Mouse (Mus musculus) c-Kit-negative CD71-positive TER-119-positive erythroid progenitor cells, embryonic 14.5 days (primary cell): Measurements from ENCODE around the gene Dtx1.

Experiments used
- DNase-seq: peaks from one replicate; pipeline ENCODE4 v3.0.0-alpha.2; 2013; ENCODE audit warnings: low read depth, low spot score

The Dtx1 gene

DNA sequence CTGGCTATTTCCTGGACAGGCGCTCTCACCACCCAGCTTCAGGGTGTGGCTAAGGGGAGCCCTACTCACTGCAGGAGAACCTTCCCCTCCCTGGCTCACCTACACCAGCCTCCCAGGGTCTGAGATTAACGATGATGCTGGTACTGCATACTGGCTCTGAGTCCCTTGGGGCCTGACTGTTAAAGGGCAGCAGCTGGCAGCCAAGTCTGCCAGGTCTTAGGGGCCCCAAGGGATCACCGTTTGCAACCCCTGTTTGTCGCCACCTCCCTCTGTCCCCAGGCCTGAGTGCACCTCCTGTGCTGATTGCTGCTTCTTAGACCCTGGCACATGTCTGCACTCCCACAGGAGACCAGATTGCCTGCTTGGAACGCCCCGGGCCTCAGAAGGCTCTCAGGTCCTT is 7.3 kb downstream of the Dtx1 start:
- DNase-seq: no peak

DNA sequence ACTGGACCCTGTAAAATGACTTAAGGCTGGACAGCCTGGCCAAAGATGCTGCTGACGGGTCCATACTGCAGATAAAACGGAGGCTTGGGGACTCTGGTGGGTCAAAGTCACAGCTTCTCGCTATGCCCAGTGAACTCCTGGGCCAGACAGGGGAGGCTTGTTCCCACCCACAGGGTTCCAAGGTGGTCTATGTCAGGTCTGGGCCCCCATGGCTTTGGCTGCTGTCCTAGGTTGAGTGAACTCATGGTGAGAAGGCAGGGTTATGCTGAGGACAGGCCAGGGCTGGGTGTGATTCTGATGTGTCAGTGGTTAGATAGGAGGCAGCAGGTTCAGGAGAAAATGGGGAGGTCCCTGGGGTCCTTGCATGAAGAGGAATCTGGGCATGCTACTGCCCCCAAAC is 8.1 kb downstream of the Dtx1 start:
- no peak for DNase-seq

GRCm38 (mm10) chr5:120702969-120703368 is 8.8 kb downstream of the Dtx1 start:
- no peak for DNase-seq

DNA sequence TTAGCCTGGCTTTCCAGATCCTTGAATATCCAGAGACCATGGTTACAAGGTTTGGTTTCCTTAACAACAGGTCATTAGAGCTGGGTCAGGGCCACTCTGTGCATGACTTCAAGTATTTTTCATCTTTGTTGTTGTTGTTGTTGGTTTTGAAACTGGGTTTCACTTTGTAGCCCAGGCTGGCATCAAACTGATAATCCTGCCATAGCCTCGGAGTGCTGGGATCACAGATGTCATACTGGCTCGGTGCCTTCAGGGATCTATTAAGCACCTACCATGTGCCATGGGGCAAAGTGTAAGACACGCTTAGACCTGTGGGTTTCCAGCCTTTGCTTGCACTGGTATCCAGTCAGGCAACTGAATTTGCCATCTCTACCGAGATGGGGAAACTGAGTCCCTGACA is 9.3 kb downstream of the Dtx1 start:
- DNase-seq: no peak

DNA sequence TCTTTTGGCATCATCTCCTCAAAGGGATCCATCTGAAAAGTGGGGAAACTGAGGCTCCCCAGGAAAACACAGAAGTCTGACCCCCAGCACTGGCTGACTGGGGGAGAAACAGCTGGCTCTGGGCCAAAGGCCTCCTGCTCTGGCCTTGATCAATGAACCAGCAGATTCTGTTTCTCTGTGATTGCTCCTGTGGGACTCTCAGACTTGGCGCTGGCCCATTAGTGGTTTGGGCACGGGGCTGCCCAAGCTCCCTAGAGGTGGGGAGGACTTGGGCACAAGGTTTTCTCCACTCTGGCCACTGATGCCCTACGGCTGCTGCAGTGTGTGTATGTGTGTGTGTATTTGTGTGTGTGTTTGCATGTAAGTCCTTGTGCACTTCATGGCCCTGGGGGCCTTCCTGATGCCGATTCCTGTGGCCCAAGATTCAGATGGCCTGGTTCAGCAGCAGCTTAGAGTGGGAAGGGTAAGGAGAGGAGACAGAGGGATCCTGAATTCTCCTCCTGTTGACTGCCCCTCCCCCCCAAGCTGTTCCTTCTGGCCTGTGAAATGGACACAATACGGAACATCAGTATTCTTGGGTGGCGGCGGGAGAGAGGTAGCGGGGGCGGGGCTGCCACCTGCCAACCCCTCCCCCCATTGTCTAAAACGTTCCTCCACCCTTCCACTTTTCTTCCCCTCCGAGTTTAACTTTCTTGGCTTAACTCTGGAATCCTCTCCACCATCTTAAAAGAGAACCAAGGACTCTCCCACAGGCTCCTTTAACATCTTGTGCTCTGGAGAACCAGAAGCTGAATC is 10.5 kb downstream of the Dtx1 start:
- DNase-seq: no peak

- DNase-seq: no peak
Measured at GRCm38 (mm10) chr5:120698801-120699391, 12.8 kb downstream of the Dtx1 start.

DNA sequence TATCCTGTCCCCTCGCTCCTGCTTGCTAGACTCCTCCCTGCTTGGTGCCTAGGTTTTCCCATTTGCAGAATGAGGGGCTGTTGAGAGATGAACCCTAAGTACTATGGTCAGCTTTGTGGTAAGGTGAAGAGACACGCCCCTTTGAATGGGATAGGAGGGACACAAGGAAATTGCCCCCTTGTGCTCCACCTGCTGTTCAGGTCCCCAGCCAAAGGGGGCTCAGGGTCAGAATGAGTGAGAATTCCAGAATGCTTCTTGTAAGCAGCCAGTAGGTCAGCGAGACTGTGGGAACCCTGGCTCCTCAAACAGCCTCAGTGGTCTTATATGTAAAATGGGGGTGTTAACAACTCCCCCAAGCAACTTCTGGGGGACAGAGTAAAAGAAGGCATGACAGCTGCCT is 13.5 kb downstream of the Dtx1 start:
- DNase-seq: no peak

DNA sequence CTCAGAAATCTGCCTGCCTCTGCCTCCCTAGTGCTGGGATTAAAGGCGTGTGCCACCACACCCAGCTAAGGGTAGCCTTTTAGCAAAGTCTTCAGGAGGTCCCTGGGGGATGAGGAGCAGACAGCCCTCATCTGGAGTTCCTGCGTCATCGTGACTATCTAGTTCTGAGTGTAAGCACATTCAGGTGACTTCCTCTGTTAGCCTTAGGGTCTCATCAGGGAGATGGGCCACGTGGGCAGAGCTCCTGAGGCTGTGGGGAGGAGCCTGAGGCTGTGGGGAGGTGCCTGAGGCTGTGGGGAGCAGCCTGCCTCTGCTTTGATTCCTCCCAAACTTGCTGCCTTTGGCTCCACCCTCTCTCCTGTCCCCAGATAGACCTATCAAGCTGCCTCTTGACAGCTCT is 14.9 kb downstream of the Dtx1 start:
- DNase-seq: no peak

DNA sequence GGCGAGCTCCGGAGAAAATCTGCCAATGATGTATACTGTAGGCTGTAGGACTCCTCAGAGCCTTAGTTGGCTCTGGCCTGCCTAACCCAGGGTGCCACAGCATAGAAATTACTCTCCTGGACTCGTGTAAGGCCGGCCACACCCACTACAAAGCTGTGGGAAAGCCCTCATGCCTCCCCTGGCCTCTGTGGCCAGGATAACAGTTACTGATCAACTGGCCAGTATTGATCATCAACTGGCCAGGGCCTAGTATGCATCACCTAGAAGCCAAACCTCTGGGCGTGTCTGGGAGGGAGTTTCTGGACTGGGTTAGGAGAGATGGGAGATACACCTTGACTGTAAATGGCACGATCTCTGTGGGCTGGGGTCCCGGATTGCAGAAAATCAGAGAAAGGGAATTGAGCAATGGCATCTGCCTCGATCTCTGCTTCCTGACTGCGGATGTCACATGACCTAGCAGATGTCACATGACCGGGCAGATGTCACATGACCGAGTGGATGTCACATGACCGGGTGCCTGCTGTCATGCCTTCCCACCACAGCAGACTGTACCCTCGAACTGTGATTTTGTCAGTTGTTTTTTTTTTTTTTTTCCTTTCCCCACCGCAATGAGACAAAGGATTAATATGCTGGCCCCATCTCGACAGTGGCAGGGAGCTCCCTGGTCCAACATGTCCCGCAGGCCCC is 15.5 kb downstream of the Dtx1 start:
- DNase-seq: no peak

GRCm38 (mm10) chr5:120694695-120695074 is 17.0 kb downstream of the Dtx1 start:
- DNase-seq: no peak

DNA sequence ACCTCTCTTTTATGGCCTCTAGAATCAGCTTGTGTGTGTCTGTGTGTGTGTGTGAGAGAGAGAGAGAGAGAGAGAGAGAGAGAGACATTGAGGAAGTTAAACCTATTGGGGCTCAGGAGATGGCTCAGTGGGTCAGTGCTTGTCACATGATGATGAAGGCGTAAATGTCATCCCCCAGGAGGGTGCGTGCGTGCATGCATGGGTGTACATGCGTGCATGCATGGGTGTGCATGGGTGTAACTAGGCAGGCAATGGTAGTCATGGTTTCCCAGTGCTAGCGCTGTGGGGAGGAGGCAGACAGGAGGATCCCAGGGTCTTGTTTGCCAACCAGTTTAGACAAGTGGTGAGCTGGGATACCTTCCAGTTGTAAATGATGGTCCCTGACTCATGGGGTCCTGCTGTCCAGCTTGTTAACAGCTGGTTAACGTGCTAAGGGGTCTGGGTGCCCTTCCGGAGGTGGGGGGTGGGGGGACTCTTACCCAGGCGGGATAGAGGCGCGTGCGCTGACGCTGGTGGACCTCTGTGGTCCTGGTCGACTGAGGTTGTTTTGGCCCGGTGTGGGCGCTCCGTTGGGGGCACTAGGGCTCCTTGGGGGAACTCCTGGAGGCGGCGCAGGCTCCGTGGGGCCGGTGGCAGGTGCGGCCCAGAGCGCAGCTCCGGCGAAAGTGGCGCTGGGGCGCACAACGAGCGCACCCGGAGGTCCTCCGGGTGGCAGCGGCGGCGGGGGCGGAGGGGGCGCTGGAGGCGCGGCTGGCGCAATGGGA is 17.6 kb downstream of the Dtx1 start:
- no peak for DNase-seq

- DNase-seq: no peak
Measured at GRCm38 (mm10) chr5:120692034-120692433, 19.7 kb downstream of the Dtx1 start.

GRCm38 (mm10) chr5:120690417-120690816 is 21.3 kb downstream of the Dtx1 start:
- no peak for DNase-seq

GRCm38 (mm10) chr5:120688434-120688833 is 23.3 kb downstream of the Dtx1 start:
- no peak for DNase-seq

- DNase-seq: no peak
Measured at GRCm38 (mm10) chr5:120687897-120688296, 23.8 kb downstream of the Dtx1 start.

DNA sequence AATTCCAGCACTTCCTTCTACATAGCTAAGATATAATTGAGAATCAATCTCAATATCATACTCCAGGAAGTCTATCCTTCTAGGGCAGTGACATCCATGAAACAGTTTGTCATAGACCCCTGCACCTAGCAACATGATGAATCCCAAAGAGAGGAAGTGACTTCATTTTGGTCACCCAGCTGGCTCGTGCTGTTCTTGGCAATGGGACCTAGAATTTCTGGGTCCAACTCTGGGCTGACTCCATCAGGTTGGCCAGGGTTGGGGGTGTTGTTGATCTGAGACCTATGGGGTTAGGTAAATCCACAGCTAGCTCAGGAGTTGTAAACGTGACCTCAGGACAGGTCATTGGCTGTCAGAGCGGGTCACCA is 24.3 kb downstream of the Dtx1 start:
- no peak for DNase-seq

GRCm38 (mm10) chr5:120686749-120687483 is 24.8 kb downstream of the Dtx1 start:
- DNase-seq: no peak

GRCm38 (mm10) chr5:120685678-120686077 is 26.0 kb downstream of the Dtx1 start:
- no peak for DNase-seq

DNA sequence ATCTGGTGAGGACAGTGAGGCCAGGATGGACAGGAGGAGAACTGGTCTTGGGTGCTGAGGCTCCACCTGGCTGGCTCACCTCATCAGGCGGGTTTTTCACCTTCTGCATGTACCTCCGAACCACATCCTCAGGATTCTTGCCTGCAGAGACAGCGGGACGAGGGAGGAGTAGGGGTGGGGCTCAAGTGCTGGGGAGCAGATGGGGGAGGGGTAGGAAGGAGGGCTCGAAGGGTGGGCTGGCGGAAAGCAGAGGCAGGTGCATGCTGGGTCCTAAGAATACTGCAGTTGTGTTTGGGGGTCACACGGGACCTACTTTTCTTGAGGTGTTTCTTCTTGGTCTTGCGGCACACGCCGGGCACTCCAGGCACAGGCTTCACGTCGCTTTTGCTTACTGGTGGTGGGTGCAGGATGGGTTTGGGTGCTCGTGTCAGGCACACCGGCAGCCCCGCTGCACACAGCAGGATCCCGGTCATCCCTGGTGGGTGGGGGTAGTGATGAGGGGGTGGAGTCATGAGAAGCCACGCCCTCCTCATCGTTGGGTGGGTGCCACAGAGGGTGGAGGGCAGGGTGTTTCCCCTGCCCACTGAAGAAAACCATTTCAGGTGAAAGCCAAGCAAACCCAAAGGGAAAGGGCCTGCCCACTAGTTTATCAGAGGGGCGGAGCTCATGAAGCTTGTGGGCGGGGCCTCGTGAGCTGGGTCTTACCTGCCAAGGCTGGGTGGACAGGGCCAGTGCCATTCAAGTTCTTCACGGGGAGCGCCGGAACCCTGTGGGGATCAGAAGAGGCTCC is 28.6 kb downstream of the Dtx1 start:
- DNase-seq: no peak

DNA sequence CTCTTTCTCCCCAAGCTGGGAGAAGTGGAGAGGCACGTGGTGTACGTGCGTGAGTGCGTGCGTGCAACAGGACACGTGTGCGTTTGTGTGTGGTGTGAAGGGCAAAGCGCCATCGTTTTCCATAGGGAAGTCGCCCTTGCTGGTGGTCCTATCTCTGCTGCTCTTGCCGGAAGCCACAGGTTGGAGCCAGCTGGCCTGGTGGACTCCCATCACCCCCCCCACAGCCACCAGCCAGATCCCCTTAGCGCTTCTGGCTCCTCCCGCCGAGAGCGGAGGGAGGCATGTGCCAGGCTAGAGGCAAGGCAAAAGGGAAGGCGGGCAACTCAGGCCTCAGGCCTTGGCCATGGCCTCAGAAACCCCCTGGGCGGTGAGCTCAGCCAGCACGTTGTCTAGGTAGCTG is 30.8 kb downstream of the Dtx1 start:
- DNase-seq: no peak
